Mouse (Mus musculus) kidney, embryonic 16.5 days (tissue): Measurements from ENCODE around the gene Lrmp. TPM values are rescaled to one million over a fixed set of nuclear protein-coding genes. Genes with fewer than 3 reads are reported as not detected.

ENCODE experiments used
- ATAC-seq: fragments of 200-750 bp; cut with Nextera tagmentation; 2 replicates; pipeline ENCODE4 v1.8.0; 2017; ENCODE audit warnings: moderate TSS enrichment; ENCODE audit not compliant: low FRiP score, low TSS enrichment
- H3K27ac ChIP-seq: fragments of 300-500 bp; sonication (generic); 2 replicates; pipeline ENCODE4 v1.5.1; 2014; ENCODE audit warnings: low read length
- H3K27me3 ChIP-seq: fragments of 300-500 bp; sonication (generic); 2 replicates; pipeline ENCODE4 v1.6.1; 2014; ENCODE audit warnings: low read length, control low read depth, mixed read lengths; ENCODE audit not compliant: insufficient read depth
- H3K36me3 ChIP-seq: fragments of 300-500 bp; sonication (generic); 2 replicates; pipeline ENCODE4 v1.6.1; 2014; ENCODE audit warnings: low read length, control low read depth, mixed read lengths; ENCODE audit not compliant: insufficient read depth
- H3K4me1 ChIP-seq: fragments of 300-500 bp; sonication (generic); 2 replicates; pipeline ENCODE4 v1.6.1; 2014; ENCODE audit warnings: low read length, control low read depth, mixed read lengths; ENCODE audit not compliant: insufficient read depth
- H3K4me2 ChIP-seq: fragments of 300-500 bp; sonication (generic); replicated peaks from 2 replicates; pipeline ENCODE4 v1.6.1; 2014; ENCODE audit warnings: low read depth, low read length
- H3K4me3 ChIP-seq: fragments of 300-500 bp; sonication (generic); 2 replicates; pipeline ENCODE4 v1.5.1; 2014; ENCODE audit warnings: mild to moderate bottlenecking, low read length
- H3K9ac ChIP-seq: fragments of 300-500 bp; sonication (generic); replicated peaks from 2 replicates; pipeline ENCODE4 v1.6.1; 2014; ENCODE audit warnings: low read length
- H3K9me3 ChIP-seq: fragments of 300-500 bp; sonication (generic); 2 replicates; pipeline ENCODE4 v1.6.1; 2016; ENCODE audit warnings: low read length, control low read depth
- WGBS: fragments of 180-500 bp; shearing (Covaris S2); extraction: QIAGEN DNeasy Blood & Tissue Kit; methylation state at CpG from one replicate; pipeline ENCODE4 v1.1.7; 2014; 5-methylcytosine and 5-hydroxymethylcytosine counted together
- polyA plus RNA-seq: library from polyadenylated mRNA; unstranded; fragments of >200 nt; fragmentation: Nextera tagmentation; extraction: Ambion mirVana; gene quantifications from 2 replicates; pipeline ENCODE4 v1.2.1, GENCODE M21; 2015

Gene Lrmp
- polyA plus RNA-seq, 1 experiment from 2014 or later = 1.8 TPM

DNA sequence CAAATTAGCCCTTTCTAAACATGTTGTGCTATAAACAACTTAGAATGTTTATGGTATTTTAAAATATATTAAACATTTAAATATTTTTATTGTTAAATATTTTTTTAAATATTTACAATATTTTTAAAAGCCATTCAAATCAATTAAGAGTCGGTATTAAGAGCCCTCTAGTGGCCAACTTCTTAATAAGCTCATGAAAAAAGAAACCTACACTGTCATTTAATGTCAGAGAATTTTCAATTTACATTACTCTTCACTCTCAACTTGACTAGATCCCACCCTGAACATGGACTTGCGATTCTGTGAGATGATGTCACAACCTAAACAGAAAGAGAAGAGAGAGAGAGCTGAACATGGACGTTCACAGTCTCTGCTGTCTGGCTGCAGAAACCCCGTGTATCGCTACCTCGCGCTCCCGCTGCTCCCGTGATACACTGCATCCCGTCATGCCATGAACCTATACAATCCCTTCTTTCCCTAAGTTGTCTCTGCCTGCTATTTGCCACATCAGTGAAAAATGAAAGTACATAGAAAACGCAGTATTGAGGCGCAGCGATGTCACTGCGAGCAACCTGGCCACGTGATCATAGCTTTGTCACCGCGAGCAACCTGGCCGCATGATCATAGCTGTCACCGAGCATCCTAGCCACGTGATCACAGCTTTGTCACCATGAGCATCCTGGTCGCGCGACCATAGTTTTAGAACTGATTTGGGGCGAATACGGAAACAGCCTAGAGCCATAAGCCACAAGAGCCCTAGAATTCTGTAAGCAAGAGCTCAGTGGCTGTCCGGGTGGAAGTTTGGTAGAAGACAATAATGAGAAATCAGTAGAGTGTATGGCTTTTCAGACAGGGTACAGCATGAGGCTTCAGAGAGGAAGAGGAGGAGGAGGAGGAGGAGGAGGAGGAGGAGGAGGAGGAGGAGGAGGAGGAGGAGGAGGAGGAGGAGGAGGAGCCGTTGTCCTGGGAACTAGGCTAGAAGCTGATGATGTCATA, 71.9 kb downstream of the Lrmp start:
- Histone ChIP-seq H3K36me3 (no peaks in the 10 kb centered on the region), H3K27ac (no peak overlapping the region), H3K4me2 (peak overlapping the region; percentile 56), H3K27me3 (no peaks in the 10 kb centered on the region), H3K4me1 (no peaks in the 10 kb centered on the region), H3K9ac (peak overlapping the region; percentile 24), H3K9me3 (no peaks in the 10 kb centered on the region), H3K4me3 (peak overlapping the region; percentile 37)
- ATAC-seq = no peak
- 50% methylated on average over 27 of the region's 27 CpGs for WGBS

DNA sequence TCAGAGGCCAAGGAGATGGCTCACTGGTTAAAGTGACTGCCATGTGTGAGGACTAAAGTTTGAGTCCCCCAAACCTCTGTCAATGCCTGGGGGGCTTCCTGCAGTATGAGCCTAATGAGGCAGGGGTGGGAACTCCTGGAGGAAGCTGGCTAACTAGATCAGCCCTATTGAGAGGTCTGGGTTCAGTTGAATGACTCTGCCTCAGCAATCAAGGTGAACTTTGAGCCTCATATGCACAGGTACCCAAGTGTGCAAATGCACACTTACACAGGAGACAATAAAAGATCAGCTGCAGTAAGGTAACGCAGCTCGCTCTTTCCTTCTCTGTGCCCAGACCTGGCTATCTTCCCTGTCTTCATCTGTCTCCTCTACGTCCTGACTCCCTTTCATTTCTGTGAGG, 77.6 kb downstream of the Lrmp start:
- Histone ChIP-seq H3K9me3 (no peaks in the 10 kb centered on the region), H3K4me3 (no peak overlapping the region), H3K9ac (no peak overlapping the region), H3K4me1 (no peaks in the 10 kb centered on the region), H3K36me3 (no peaks in the 10 kb centered on the region), H3K27me3 (no peaks in the 10 kb centered on the region), H3K4me2 (no peak overlapping the region), H3K27ac (no peak overlapping the region)
- ATAC-seq = no peak
- 84% methylated on average over 3 of the region's 3 CpGs for WGBS

DNA sequence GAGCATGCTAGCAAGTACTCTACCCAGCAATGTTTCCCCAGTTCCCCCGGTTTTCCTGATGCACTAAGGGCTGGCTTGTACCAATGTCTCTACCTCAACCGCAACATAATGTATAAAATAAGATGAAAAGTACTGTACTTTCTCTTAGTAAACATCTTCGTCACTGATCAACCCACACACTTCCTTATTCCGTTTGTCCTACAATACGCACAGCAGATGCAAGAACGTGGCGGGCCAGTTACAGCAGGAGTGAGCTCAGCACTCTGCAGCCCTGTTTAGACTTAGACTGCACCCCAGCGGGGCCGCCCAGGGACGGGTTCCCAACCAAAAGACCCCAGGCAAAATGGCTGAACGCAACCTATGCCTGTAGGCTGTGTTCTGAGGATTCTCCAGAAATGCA, 78.0 kb downstream of the Lrmp start:
- H3K4me3 ChIP-seq = no peak overlapping the region
- H3K36me3 ChIP-seq = no peaks in the 10 kb centered on the region
- no peak overlapping the region for H3K9ac ChIP-seq
- H3K4me2 ChIP-seq = no peak overlapping the region
- H3K9me3 ChIP-seq = no peaks in the 10 kb centered on the region
- no peak overlapping the region for H3K27ac ChIP-seq
- H3K27me3 ChIP-seq = no peaks in the 10 kb centered on the region
- 78% methylated on average over 11 of the region's 11 CpGs for WGBS
- no peaks in the 10 kb centered on the region for H3K4me1 ChIP-seq
- ATAC-seq = no peak

DNA sequence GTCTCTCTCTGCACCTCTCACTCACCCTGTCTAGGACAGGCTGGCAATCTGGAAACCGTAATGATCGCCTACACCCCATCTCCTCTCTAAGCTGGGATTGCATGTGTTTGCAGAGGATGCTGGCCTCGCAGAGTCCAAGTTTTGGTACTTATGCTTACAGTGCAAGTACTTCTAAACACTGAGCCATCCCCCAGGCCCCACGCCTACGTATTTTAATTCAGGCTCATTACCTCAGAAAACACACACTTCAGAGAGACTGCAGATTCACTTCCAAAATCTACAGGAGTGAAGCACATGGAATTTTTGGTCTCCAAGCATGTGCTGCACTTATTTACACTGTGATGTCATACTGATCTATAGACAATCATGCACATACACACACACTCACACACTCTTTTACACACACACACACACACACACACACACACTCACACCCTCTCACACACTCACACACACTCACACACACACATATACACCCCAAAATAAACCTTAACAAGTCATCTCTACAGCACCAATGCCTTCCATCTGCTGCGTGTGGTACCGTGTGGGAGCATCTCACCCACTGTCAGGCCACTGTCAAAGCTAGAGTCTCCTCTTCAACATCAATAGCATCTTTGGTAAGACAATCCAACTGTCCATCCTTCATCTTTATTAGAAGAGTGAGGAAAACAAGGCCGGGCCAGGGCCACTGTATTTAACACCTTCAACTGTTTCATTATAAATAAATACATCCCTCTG, 82.7 kb downstream of the Lrmp start:
- H3K9ac ChIP-seq = no peak overlapping the region
- WGBS = 89% methylated on average over 8 of the region's 8 CpGs
- ATAC-seq = no peak
- H3K27me3 ChIP-seq = no peaks in the 10 kb centered on the region
- H3K9me3 ChIP-seq = no peaks in the 10 kb centered on the region
- no peaks in the 10 kb centered on the region for H3K36me3 ChIP-seq
- no peak overlapping the region for H3K4me3 ChIP-seq
- H3K4me2 ChIP-seq = no peak overlapping the region
- H3K4me1 ChIP-seq = no peaks in the 10 kb centered on the region
- no peak overlapping the region for H3K27ac ChIP-seq

DNA sequence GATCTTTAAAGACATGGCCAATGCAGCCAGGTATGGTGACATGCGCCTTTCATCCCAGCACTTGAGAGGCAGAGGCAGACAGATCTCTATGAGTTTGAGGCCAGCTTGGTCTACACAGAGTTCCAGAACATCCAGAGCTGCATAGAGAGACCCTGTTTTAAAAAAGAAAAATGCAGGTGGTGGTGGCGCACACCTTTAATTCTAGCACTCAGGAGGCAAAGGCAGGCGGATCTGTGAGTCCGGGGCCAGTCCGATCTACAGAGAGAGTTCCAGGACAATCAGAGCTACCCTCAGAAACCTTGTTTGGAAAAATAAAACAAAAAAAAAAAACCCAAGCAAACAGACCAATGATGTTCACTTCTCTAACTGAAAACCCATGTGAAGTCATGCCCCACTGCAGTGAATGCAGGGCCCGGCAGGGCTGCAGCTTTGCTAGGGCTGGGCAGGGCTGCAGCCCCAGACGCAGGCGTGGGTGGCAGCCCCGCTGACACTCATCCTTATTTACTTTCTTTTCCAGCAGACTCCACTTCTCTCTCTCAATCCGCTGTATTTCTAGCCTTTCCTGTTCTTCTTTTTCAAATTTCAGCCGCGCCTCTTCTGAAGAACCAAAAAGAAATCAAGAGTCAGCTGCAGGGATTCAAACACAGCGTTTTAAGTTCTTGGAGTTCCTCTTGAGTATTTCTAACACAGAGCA, 87.1 kb downstream of the Lrmp start:
- Histone ChIP-seq H3K9ac (no peak overlapping the region), H3K27ac (no peak overlapping the region), H3K4me3 (no peak overlapping the region), H3K27me3 (no peaks in the 10 kb centered on the region), H3K4me1 (no peaks in the 10 kb centered on the region), H3K36me3 (no peaks in the 10 kb centered on the region), H3K4me2 (no peak overlapping the region), H3K9me3 (no peaks in the 10 kb centered on the region)
- 78% methylated on average over 13 of the region's 13 CpGs for WGBS
- no peak for ATAC-seq

DNA sequence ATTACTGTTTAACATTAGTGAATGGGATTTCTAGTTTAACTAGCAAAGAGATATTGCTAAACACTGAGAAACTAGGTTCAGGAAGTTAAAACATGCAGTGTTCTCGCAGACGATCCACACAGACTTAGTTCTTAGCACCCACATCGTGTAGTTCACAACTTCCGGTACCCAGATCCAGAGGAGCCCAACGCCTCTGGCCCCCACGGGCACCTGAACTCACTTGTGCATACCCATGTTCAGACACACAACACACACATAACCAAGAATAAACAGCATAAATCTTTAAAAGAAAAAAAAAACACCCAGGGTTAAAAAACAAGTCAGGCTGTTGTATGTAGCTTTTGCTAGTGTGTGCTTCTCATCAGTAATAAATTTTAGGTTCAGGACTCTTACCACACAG, 89.0 kb downstream of the Lrmp start:
- Histone ChIP-seq H3K4me1 (no peaks in the 10 kb centered on the region), H3K4me2 (no peak overlapping the region), H3K36me3 (no peaks in the 10 kb centered on the region), H3K27me3 (no peaks in the 10 kb centered on the region), H3K4me3 (no peak overlapping the region), H3K9ac (no peak overlapping the region), H3K27ac (no peak overlapping the region), H3K9me3 (no peaks in the 10 kb centered on the region)
- 90% methylated on average over 6 of the region's 6 CpGs for WGBS
- no peak for ATAC-seq

DNA sequence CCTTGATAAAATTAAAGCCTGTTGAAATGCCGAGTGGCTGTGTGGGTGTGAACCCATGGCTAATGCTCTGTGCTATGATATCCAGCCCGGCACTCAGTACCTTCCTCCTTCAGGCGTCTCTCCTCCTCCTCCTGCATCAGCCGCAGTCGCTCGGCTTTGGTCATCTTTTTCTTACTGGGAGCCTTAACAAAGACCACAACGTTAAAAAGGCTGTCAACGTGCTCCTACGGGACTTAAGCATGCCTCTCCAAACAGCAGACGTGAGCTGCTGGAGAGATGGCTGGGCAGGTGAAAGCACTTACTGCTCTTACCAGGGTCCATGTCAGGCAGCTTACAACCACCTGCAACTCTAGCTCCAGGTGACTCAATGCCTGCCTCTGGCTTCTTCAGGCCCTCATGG, 89.7 kb downstream of the Lrmp start:
- 67% methylated on average over 10 of the region's 10 CpGs for WGBS
- Histone ChIP-seq H3K4me2 (no peak overlapping the region), H3K27ac (no peak overlapping the region), H3K9ac (no peak overlapping the region), H3K27me3 (no peaks in the 10 kb centered on the region), H3K9me3 (no peaks in the 10 kb centered on the region), H3K36me3 (no peaks in the 10 kb centered on the region), H3K4me3 (no peak overlapping the region), H3K4me1 (peaks cover 3% of the 10 kb centered on the region; the same call in 1 of the 2 replicates)
- no peak for ATAC-seq

DNA sequence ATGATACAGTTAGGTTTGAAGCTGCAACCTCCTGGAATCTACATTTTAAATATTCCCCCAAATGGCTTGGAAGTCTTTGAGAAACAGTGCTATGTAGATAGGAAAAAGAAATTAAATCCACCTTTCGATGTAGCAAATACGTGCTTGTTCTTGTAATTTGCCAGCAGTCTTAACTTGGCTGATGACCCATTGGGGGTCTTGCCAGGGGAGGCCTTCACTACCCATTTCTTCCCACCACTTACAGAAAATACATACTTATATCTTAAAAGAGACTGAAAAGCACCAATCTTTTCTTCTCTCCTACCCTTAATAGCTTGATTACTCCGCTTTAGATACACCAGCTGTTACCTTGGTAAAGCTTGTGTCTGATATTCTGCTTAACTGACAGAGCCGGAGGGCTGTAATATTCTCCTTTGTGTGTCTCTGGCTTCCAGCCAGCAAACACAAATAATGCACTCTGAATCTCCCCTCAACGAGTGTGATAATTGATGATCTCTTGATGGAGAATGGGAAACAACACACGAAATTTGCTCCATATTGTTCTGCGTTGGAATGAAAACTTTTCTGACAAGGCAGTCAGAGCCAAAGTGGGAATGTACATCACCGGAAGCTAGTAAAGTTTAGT, 94.7 kb downstream of the Lrmp start:
- Histone ChIP-seq H3K4me3 (peak overlapping the region; percentile 72), H3K27ac (no peak overlapping the region), H3K36me3 (no peaks in the 10 kb centered on the region), H3K4me1 (peaks cover 16% of the 10 kb centered on the region), H3K4me2 (peak overlapping the region; percentile 61), H3K9me3 (no peaks in the 10 kb centered on the region), H3K9ac (peak overlapping the region; percentile 61), H3K27me3 (no peaks in the 10 kb centered on the region)
- ATAC-seq = 0 out of 2 replicates have a peak, but pooled peaks have one; percentile 0
- WGBS = 34% methylated on average over 8 of the region's 8 CpGs

DNA sequence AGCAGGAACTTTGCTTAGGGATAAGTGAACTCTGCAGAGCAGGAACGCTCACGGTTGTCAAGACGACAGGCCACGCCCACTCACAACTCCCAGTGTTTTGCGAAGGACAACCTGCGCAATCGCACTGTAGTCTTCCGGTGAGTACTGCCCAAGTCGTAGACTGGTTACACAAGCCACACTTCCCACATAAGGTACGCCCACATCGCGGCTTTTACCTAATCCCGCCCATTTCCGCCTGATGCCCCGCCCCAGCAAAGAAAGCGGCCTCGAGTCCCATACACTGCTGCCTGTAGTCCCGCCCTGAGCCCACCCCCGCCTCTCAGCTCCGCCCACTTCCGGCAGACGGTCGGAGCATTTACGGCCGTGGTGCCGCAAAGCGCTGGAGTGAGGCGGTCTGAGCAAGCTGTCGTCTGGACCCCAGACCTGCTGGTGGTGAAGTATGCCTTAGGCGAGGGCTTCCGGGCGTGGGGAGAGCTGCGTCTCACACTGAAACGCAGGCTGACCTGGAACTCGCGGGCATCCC, 95.4 kb downstream of the Lrmp start, which contains the start of the genes Casc1 and Etfrf1:
Gene Casc1, minus strand, starts transcription at position 190 of the 523 bp plus-strand sequence.
Gene Etfrf1, plus strand, starts transcription at position 319 of the 523 bp plus-strand sequence.
- WGBS = under 1% methylated on average over 36 of the region's 36 CpGs
- H3K27me3 ChIP-seq = no peaks in the 10 kb centered on the region
- no peaks in the 10 kb centered on the region for H3K36me3 ChIP-seq
- H3K9ac ChIP-seq = peak within 1 kb of the TSS; percentile 87
- H3K27ac ChIP-seq = peak within 1 kb of the TSS; percentile 98
- H3K4me1 ChIP-seq = peaks cover 16% of the 10 kb centered on the region
- peak; percentile 100 for ATAC-seq
- H3K4me3 ChIP-seq = peak within 1 kb of the TSS; percentile 72
- peak within 1 kb of the TSS; percentile 61 for H3K4me2 ChIP-seq
- no peaks in the 10 kb centered on the region for H3K9me3 ChIP-seq
